Mouse (Mus musculus) heart, adult 11 months (tissue): ENCODE data around the gene Bckdhb.
A peak's percentile ranks its signal among the peaks of the same experiment; 100 is the strongest.

ENCODE experiments used
- DNase-seq: peaks from one replicate; pipeline ENCODE4 v3.0.0; 2022

The Bckdhb gene

GRCm38 (mm10) chr9:84046961-84047360 lies 122.0 kb downstream of the Bckdhb start:
- DNase-seq, result no peak

- no peak for DNase-seq
Observed at GRCm38 (mm10) chr9:84047436-84047835, 122.5 kb downstream of the Bckdhb start.

GRCm38 (mm10) chr9:84049142-84049541 lies 124.2 kb downstream of the Bckdhb start:
- DNase-seq, result no peak

- DNase-seq, result no peak
Observed at GRCm38 (mm10) chr9:84050867-84051635, 126.1 kb downstream of the Bckdhb start.

- no peak for DNase-seq
Observed at GRCm38 (mm10) chr9:84055125-84055807, 130.3 kb downstream of the Bckdhb start.

- peak; percentile 79 for DNase-seq
Observed at GRCm38 (mm10) chr9:84060781-84061180, 135.8 kb downstream of the Bckdhb start.

- DNase-seq, result no peak
Observed at GRCm38 (mm10) chr9:84063617-84064016, 138.7 kb downstream of the Bckdhb start.

- DNase-seq, result no peak
Observed at GRCm38 (mm10) chr9:84064113-84064512, 139.2 kb downstream of the Bckdhb start.

GRCm38 (mm10) chr9:84070247-84070646 lies 145.3 kb downstream of the Bckdhb start:
- DNase-seq, result no peak

- no peak for DNase-seq
Observed at GRCm38 (mm10) chr9:84070740-84071139, 145.8 kb downstream of the Bckdhb start.

- DNase-seq, result peak; percentile 52
Observed at GRCm38 (mm10) chr9:84072534-84072933, 147.6 kb downstream of the Bckdhb start.

GRCm38 (mm10) chr9:84073237-84073636 lies 148.3 kb downstream of the Bckdhb start:
- DNase-seq, result no peak

GRCm38 (mm10) chr9:84083551-84083950 lies 158.6 kb downstream of the Bckdhb start:
- DNase-seq, result peak; percentile 83

GRCm38 (mm10) chr9:84084686-84085085 lies 159.7 kb downstream of the Bckdhb start:
- peak; percentile 96 for DNase-seq

- no peak for DNase-seq
Observed at GRCm38 (mm10) chr9:84090316-84091063, 165.5 kb downstream of the Bckdhb start.

GRCm38 (mm10) chr9:84092994-84093393 lies 168.0 kb downstream of the Bckdhb start:
- DNase-seq, result peak; percentile 73

- peak; percentile 96 for DNase-seq
Observed at GRCm38 (mm10) chr9:84094111-84094510, 169.2 kb downstream of the Bckdhb start.

GRCm38 (mm10) chr9:84096484-84097015 lies 171.6 kb downstream of the Bckdhb start:
- peak; percentile 64 for DNase-seq

- DNase-seq, result no peak
Observed at GRCm38 (mm10) chr9:84103344-84103743, 178.4 kb downstream of the Bckdhb start.

GRCm38 (mm10) chr9:84106438-84106837 lies 181.5 kb downstream of the Bckdhb start:
- no peak for DNase-seq

- no peak for DNase-seq
Observed at GRCm38 (mm10) chr9:84107045-84107813, 182.3 kb downstream of the Bckdhb start.

- DNase-seq, result no peak
Observed at GRCm38 (mm10) chr9:84108534-84108933, 183.6 kb downstream of the Bckdhb start.
